Mouse (Mus musculus): ENCODE data around the gene Cd200r4. TPM values are rescaled to one million over a fixed set of nuclear protein-coding genes. Genes with fewer than 3 reads are reported as not detected.
"Not testable (repeated sequence)": the region's sequence is repeated elsewhere in the genome, so short reads cannot be mapped to it uniquely, and the experiment has no call there.

The Cd200r4 gene
- polyA plus RNA-seq, 1 experiment from 2014 or later, result 0.07 TPM

DNA sequence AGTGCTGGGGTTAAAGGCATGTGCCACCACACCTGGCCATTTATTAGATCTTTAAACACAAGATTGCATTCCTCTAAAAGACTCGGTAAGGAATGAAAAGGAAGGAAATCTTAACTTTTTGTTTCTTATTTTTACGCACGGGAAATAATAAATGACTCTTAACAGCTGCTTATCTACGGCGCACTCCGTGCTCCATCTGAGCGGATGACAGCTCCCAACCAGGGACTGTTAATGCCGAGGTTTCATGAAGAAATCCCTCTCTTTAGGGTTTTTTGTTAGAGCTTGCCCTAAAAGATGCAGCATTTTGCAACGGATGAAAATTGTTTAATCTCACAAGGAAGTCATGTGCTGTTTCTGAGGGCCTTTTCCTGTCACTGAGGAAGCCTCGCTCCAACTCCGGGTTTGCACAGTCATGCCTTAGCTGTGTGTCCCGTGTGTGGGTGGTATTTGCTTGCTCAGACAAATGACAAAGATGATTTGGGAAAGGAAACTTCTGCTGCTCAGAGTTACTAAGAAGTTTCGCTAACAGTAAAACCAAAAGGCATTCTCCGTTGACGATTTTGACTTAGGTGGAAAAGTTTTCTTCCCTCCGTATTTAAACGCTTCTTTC lies 32.9 kb upstream of the Cd200r4 start:
- DNase-seq (ENCODE audit: low spot score, missing footprints) (no peak), ATAC-seq (ENCODE audit: low FRiP score) (no peak)
- Histone ChIP-seq H3K27ac (ENCODE audit: low read depth, low read length) (no peak overlapping the region), H3K9ac (ENCODE audit: low read length) (no peak overlapping the region), H3K4me1 (ENCODE audit: control insufficient read depth, insufficient read depth, low read length) (no peaks in the 10 kb centered on the region), H3K4me2 (no peak overlapping the region), H3K27me3 (ENCODE audit: control insufficient read depth, insufficient read depth, low read length) (no peaks in the 10 kb centered on the region), H3K4me3 (ENCODE audit: low read depth, low read length) (no peak overlapping the region), H3K9me3 (ENCODE audit: control insufficient read depth, low read length) (no peaks in the 10 kb centered on the region), H3K36me3 (ENCODE audit: control insufficient read depth, insufficient read depth, low read length) (no peaks in the 10 kb centered on the region)
- 87% methylated on average over 17 of the region's 17 CpGs for WGBS

DNA sequence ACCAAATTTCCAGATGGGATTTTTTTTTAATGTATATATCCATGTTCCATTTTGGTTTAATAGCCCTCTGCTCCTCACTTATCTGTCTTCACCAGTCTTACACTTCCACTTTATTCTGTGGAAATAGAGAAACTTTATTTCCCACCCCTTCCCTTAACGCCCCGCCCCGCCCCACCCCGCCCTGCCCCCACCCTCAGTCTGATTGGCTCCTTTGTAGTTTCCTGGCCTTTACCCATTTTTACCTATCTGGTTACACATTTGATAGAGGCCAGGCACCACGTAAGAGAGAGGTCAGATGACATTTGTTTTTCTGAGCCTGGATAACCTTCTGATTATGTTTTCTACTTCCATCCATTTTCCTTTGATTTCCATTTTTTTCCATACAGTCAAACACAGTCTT lies 32.0 kb upstream of the Cd200r4 start:
- Histone ChIP-seq H3K4me1 (ENCODE audit: control insufficient read depth, insufficient read depth, low read length) (no peaks in the 10 kb centered on the region), H3K9me3 (ENCODE audit: control insufficient read depth, low read length) (no peaks in the 10 kb centered on the region), H3K27me3 (ENCODE audit: control insufficient read depth, insufficient read depth, low read length) (no peaks in the 10 kb centered on the region), H3K4me3 (ENCODE audit: low read depth, low read length) (no peak overlapping the region), H3K27ac (ENCODE audit: low read depth, low read length) (no peak overlapping the region), H3K9ac (ENCODE audit: low read length) (no peak overlapping the region), H3K4me2 (no peak overlapping the region), H3K36me3 (ENCODE audit: control insufficient read depth, insufficient read depth, low read length) (no peaks in the 10 kb centered on the region)
- 89% methylated on average over 5 of the region's 5 CpGs for WGBS
- no peak for ATAC-seq (ENCODE audit: low FRiP score)
- no peak for DNase-seq (ENCODE audit: low spot score, missing footprints)

DNA sequence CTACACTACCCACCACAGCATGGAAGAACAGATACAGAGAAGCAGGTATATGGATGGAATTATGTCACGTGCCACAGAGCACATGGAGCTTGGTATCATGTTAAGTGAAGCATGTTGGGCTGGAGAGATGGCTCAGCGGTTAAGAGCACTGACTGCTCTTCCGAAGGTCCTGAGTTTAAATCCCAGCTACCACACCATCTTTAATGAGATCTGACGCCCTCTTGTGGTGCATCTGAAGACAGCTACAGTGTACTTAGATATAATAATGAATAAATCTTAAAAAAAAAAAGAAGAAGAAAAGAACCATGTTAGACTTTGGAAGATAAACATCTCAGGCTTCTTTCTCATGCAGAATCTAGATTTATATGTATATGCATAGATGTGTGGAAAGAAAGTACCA lies 30.8 kb upstream of the Cd200r4 start:
- Histone ChIP-seq H3K9me3 (ENCODE audit: control insufficient read depth, low read length) (no peaks in the 10 kb centered on the region), H3K4me2 (no peak overlapping the region), H3K4me3 (ENCODE audit: low read depth, low read length) (no peak overlapping the region), H3K27me3 (ENCODE audit: control insufficient read depth, insufficient read depth, low read length) (no peaks in the 10 kb centered on the region), H3K27ac (ENCODE audit: low read depth, low read length) (no peak overlapping the region), H3K36me3 (ENCODE audit: control insufficient read depth, insufficient read depth, low read length) (no peaks in the 10 kb centered on the region), H3K4me1 (ENCODE audit: control insufficient read depth, insufficient read depth, low read length) (no peaks in the 10 kb centered on the region), H3K9ac (ENCODE audit: low read length) (no peak overlapping the region)
- DNase-seq (ENCODE audit: low spot score, missing footprints) (no peak), ATAC-seq (ENCODE audit: low FRiP score) (no peak)
- 66% methylated on average over 4 of the region's 4 CpGs for WGBS

DNA sequence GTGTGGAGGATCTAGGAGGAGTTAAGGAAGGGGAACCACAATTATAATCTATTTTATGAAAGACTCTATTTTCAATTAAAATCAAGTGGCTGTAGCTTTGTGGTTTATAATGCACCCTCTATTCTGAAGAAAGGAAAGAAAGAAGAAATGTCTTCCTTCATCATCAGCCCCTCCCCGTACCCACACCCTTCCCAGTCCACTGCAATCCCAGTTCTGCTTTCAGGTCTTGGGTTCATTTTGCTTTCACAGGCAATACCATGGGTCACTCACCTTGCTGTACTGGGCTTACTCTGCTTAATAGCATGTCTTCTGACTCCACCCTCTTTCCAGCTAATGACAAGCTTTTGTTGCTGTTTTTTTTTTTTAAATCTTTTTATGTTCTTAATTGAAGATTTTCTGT lies 24.6 kb upstream of the Cd200r4 start:
- Histone ChIP-seq H3K4me2 (no peak overlapping the region), H3K9me3 (ENCODE audit: control insufficient read depth, low read length) (no peaks in the 10 kb centered on the region), H3K36me3 (ENCODE audit: control insufficient read depth, insufficient read depth, low read length) (no peaks in the 10 kb centered on the region), H3K27me3 (ENCODE audit: control insufficient read depth, insufficient read depth, low read length) (no peaks in the 10 kb centered on the region), H3K4me3 (ENCODE audit: low read depth, low read length) (no peak overlapping the region), H3K4me1 (ENCODE audit: control insufficient read depth, insufficient read depth, low read length) (no peaks in the 10 kb centered on the region), H3K9ac (ENCODE audit: low read length) (no peak overlapping the region), H3K27ac (ENCODE audit: low read depth, low read length) (no peak overlapping the region)
- ATAC-seq (ENCODE audit: low FRiP score) (no peak), DNase-seq (ENCODE audit: low spot score, missing footprints) (no peak)
- 83% methylated on average over 1 of the region's 1 CpGs for WGBS

DNA sequence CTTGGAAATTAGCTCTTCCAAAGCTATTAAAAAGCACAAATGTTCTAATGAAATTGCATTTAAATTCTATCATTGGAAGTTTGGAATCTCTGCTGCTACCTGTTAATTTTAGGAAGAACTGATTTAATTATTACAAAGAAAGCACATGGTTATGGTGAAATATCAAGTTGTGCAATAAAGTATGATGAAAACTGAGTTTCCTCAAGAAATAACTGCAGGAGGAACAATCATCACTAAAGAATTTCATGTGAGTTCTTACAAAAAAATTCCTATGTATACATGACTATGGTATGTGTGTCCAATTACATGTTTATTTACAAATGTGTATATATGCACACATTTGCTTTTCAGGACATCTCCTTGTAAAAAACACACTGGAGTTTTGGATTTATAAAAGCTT lies 17.1 kb upstream of the Cd200r4 start:
- H3K27ac ChIP-seq (ENCODE audit: low read depth, low read length), result no peak overlapping the region
- no peaks in the 10 kb centered on the region for H3K9me3 ChIP-seq (ENCODE audit: control insufficient read depth, low read length)
- H3K4me2 ChIP-seq, result no peak overlapping the region
- DNase-seq (ENCODE audit: low spot score, missing footprints) (no peak), ATAC-seq (ENCODE audit: low FRiP score) (no peak)
- H3K9ac ChIP-seq (ENCODE audit: low read length), result no peak overlapping the region
- H3K4me3 ChIP-seq (ENCODE audit: low read depth, low read length), result no peak overlapping the region
- H3K4me1 ChIP-seq (ENCODE audit: control insufficient read depth, insufficient read depth, low read length), result no peaks in the 10 kb centered on the region
- H3K27me3 ChIP-seq (ENCODE audit: control insufficient read depth, insufficient read depth, low read length), result no peaks in the 10 kb centered on the region
- no peaks in the 10 kb centered on the region for H3K36me3 ChIP-seq (ENCODE audit: control insufficient read depth, insufficient read depth, low read length)

DNA sequence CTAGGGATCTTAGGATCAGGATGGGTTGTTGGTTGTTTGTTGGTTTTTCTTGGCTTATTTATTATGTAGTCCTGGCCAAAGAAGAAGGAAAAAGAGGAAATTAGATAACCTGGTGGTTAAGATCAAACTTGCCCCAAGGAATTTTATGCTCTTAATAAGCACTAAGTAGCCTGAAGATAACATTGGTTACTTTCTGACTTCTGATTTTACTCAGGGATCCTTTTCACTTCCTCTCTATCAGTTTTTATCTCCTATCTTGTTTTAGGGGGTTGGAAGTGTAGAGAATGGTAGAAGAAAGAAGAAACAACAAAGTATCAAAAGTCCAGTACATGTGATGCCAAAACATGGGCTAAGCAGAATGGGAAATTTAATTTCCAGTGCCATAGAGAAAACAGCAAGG lies 5.6 kb upstream of the Cd200r4 start:
- no peak for DNase-seq (ENCODE audit: low spot score, missing footprints)
- no peaks in the 10 kb centered on the region for H3K9me3 ChIP-seq (ENCODE audit: control insufficient read depth, low read length)

DNA sequence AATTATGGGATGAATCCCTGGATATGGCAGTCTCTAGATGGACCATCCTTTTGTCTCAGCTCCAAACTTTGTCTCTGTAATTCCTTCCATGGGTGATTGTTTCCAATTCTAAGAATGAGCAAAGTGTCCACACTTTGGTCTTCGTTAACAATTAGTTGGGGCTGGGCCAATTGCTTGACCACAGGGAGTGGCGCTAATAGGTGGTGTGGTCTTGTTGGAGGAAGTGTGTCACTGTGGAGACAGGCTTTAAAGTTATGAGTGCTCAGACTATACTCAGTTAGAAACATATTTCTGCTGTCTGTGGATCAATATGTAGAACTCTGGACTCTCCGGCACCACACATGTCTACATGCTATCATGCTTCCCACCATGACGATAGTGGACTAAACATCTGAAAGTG lies 1.3 kb upstream of the Cd200r4 start:
- H3K27ac ChIP-seq (ENCODE audit: low read depth, low read length); DNase-seq (ENCODE audit: low spot score, missing footprints); H3K4me1 ChIP-seq (ENCODE audit: control insufficient read depth, insufficient read depth, low read length); H3K9ac ChIP-seq (ENCODE audit: low read length); H3K4me3 ChIP-seq (ENCODE audit: low read depth, low read length); H3K9me3 ChIP-seq (ENCODE audit: control insufficient read depth, low read length); H3K4me2 ChIP-seq; H3K27me3 ChIP-seq (ENCODE audit: control insufficient read depth, insufficient read depth, low read length); H3K36me3 ChIP-seq (ENCODE audit: control insufficient read depth, insufficient read depth, low read length); ATAC-seq (ENCODE audit: low FRiP score): not testable (repeated sequence)
- 95% methylated on average over 4 of the region's 4 CpGs for WGBS

More for the DNA sequence above, 5.6 kb upstream of the Cd200r4 start:
- Histone ChIP-seq H3K4me2 (no peak overlapping the region), H3K4me3 (ENCODE audit: low read depth, low read length) (no peak overlapping the region), H3K27me3 (ENCODE audit: control insufficient read depth, insufficient read depth, low read length) (no peaks in the 10 kb centered on the region), H3K27ac (ENCODE audit: low read depth, low read length) (no peak overlapping the region), H3K4me1 (ENCODE audit: control insufficient read depth, insufficient read depth, low read length) (no peaks in the 10 kb centered on the region), H3K36me3 (ENCODE audit: control insufficient read depth, insufficient read depth, low read length) (no peaks in the 10 kb centered on the region), H3K9ac (ENCODE audit: low read length) (no peak overlapping the region)
- no peak for ATAC-seq (ENCODE audit: low FRiP score)

DNA sequence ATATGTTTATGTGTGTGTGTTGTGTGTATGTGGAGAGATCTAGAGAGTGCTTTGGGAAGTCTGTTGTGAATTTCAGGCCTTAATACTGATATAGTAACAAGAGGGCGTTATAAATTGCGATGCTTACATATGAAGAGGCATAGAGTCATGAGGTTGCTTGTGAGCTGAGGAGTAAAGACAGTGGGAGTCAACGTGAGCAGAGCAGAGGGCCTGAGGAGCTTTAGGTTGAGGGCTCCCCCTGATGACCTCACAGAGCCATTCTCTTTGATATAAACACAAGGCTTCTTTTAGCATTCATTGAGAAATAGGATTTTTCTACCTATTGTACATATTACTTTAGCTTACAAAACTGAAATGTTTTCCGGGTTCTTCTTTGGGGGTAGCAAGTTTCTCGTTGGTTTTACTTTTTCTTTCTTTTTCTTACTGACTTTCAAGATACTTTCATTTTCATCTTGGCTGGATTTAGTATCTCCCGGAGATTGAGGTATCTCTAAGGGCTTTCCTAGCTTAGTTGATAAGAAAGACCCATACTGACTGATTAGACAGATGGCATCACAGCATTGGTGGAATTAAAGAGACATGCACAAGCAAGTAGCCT lies 1.0 kb downstream of the Cd200r4 start:
- DNase-seq (ENCODE audit: low spot score, missing footprints) (no peak), ATAC-seq (ENCODE audit: low FRiP score) (no peak)
- H3K4me1 ChIP-seq (ENCODE audit: control insufficient read depth, insufficient read depth, low read length), result no peaks in the 10 kb centered on the region
- no peak overlapping the region for H3K4me3 ChIP-seq (ENCODE audit: low read depth, low read length)
- H3K9ac ChIP-seq (ENCODE audit: low read length), result no peak overlapping the region
- H3K27ac ChIP-seq (ENCODE audit: low read depth, low read length), result no peak overlapping the region
- 81% methylated on average over 6 of the region's 6 CpGs for WGBS
- H3K27me3 ChIP-seq (ENCODE audit: control insufficient read depth, insufficient read depth, low read length), result no peaks in the 10 kb centered on the region
- no peak overlapping the region for H3K4me2 ChIP-seq
- no peaks in the 10 kb centered on the region for H3K9me3 ChIP-seq (ENCODE audit: control insufficient read depth, low read length)
- no peaks in the 10 kb centered on the region for H3K36me3 ChIP-seq (ENCODE audit: control insufficient read depth, insufficient read depth, low read length)

DNA sequence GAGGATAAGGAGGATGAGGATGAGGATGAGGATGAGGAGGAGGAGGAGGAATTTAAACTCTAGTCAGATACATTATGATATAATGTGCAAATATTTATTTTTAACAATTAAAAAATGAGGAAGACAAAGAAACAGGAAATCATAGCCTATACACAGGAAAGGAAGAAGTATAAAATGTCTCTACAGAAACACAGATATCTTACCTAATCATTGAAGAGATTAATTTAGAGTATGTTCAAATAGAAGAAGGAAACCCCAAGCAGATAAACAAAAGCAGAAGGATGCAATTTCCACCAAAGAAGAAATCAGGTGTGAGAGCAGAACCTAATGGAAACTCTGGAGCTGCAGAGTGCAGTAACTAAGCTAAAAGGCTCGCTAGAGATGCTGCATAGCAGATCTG lies 6.5 kb downstream of the Cd200r4 start:
- Histone ChIP-seq H3K4me1 (ENCODE audit: control insufficient read depth, insufficient read depth, low read length) (no peaks in the 10 kb centered on the region), H3K9me3 (ENCODE audit: control insufficient read depth, low read length) (no peaks in the 10 kb centered on the region)

More for the DNA sequence above, 6.5 kb downstream of the Cd200r4 start:
- H3K27me3 ChIP-seq (ENCODE audit: control insufficient read depth, insufficient read depth, low read length), result no peaks in the 10 kb centered on the region
- no peak overlapping the region for H3K4me3 ChIP-seq (ENCODE audit: low read depth, low read length)
- DNase-seq (ENCODE audit: low spot score, missing footprints) (no peak), ATAC-seq (ENCODE audit: low FRiP score) (no peak)
- WGBS, result 50% methylated on average over 1 of the region's 1 CpGs
- no peaks in the 10 kb centered on the region for H3K36me3 ChIP-seq (ENCODE audit: control insufficient read depth, insufficient read depth, low read length)
- no peak overlapping the region for H3K9ac ChIP-seq (ENCODE audit: low read length)
- no peak overlapping the region for H3K27ac ChIP-seq (ENCODE audit: low read depth, low read length)
- H3K4me2 ChIP-seq, result no peak overlapping the region
